Mouse (Mus musculus): ENCODE results near the gene Trnp1. TPM values are rescaled to one million over a fixed set of nuclear protein-coding genes. Genes with fewer than 3 reads are reported as not detected.

Trnp1 gene
- 1.1 and 1.6 TPM in 2 replicates for polyA plus RNA-seq (2015; fragmentation: Nextera tagmentation; extraction: Ambion mirVana)

GRCm38 (mm10) chr4:133498160-133498724 is at the start of gene Trnp1:
TSS of gene Trnp1 (minus strand) at chr4:133498550.

DNA sequence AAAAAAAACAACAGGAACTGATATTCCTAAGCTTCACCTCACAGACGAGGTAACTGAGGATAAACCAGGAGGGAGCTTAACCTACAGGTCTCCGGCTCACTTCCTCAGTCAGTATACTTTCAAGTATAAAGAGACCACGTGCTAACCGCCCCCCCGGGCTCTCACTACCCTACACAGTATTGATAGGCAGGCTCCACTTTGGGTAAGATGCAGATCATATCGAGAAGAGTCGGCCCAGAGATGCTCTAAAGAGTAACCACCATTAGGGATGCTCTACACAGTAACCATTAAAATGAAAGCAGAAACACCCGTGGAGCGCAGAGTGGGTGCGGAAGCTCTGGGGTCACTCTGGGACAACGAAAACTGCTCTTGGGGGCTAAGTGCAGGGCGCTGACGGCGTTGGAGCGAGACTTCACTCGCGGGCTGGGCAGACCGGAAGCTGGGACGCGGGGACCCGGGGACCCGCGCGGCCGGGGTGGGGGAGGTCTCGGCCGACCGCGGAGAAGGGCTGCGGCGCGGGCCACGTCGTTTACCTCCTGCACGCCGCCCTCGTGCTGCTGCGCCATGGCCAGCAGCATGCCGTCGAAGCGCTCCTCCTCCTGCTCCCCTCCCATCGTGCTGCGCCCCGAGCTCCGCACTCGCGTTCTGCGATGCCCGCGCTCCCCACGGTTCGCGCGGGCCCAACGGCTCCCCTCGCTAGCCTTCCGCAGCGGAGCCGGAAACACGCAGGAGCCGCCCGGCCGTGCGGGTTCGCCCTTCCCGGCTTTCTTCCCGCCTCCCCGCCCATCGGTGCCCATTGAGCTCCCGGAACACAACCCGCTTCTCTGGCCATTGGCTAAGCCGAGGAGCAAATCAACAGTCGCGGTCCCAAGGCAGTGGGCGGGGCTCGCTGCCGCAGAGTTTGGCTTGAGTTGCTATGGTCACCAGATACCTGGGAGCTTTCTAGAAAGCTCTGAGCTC is 47.2 kb upstream of the Trnp1 start, which contains the start of gene Nudc:
TSS of gene Nudc (minus strand) at position 725 of the 960 bp plus-strand sequence.

DNA sequence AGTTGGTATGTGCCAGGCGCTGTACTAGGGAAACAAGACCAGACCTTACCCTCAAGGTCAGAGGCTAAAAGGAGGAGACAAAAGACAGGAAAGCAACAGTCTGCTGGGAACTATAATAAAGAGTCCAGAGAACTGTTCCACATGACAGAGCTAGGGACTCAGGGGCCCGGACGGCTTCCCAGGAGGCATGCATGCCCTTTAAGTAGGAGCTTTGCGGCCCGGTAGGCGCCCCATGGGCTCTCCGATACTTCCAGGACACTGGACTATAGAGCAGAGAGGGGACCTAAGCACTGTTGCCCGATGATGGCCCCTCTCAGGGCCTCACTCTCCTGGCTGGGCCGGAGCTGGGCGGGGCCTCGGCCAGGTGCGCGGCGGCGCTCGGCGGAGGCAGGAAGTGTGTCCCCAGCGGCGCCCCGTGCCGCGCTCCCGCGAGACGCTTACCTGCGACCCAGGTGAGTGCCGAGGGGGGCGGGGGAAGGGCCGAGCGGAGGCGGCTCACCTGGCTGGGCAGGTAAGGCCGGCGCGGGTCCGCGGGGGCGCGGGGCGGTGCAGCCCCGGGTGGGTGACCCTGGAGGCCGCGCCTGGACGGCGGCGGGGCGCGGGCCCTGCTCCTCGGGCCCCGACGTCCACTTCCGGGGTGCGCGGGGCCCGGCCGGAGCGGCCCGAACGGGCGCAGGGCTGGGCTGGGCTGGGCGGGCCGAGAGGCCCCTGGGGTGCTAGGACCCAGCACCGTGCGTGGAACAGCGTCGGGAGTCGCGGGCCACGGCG is 20.4 kb upstream of the Trnp1 start, which contains the start of gene Kdf1:
TSS of gene Kdf1 (plus strand) at position 363 of the 768 bp plus-strand sequence.

GRCm38 (mm10) chr4:133479458-133480184 is 18.7 kb downstream of the Trnp1 start, which contains the start of gene Tent5b:
TSS of gene Tent5b (plus strand) at chr4:133480132.

Other genes with a start within 250 kb of the Trnp1 start
- 0.12 and 2.3 TPM in 2 replicates for gene Sytl1, start 235.4 kb downstream of the Trnp1 start, polyA plus RNA-seq (2015; fragmentation: Nextera tagmentation; extraction: Ambion mirVana)
- 37.3 and 41.1 TPM in 2 replicates for gene Tmem222, start 220.8 kb downstream of the Trnp1 start, polyA plus RNA-seq (2015; fragmentation: Nextera tagmentation; extraction: Ambion mirVana)
- 12.8 and 13.2 TPM in 2 replicates for gene Wdtc1, start 145.1 kb downstream of the Trnp1 start, polyA plus RNA-seq (2015; fragmentation: Nextera tagmentation; extraction: Ambion mirVana)
- 3.9 and 4.1 TPM in 2 replicates for gene Slc9a1, start 128.8 kb downstream of the Trnp1 start, polyA plus RNA-seq (2015; fragmentation: Nextera tagmentation; extraction: Ambion mirVana)
- gene Tent5b, start 18.4 kb downstream of the Trnp1 start, polyA plus RNA-seq (2015; fragmentation: Nextera tagmentation; extraction: Ambion mirVana) = 0.44 and 0.76 TPM in 2 replicates
- 0.51 TPM in 1 of 2 replicates, not detected in the other for gene Kdf1, start 20.4 kb upstream of the Trnp1 start, polyA plus RNA-seq (2015; fragmentation: Nextera tagmentation; extraction: Ambion mirVana)
- 113 and 134 TPM in 2 replicates for gene Nudc, start 47.4 kb upstream of the Trnp1 start, polyA plus RNA-seq (2015; fragmentation: Nextera tagmentation; extraction: Ambion mirVana)
- gene Nr0b2, start 54.8 kb upstream of the Trnp1 start, polyA plus RNA-seq (2015; fragmentation: Nextera tagmentation; extraction: Ambion mirVana) = 0.17 TPM in 1 of 2 replicates, not detected in the other
- 4.4 and 4.9 TPM in 2 replicates for gene Gpatch3, start 76.2 kb upstream of the Trnp1 start, polyA plus RNA-seq (2015; fragmentation: Nextera tagmentation; extraction: Ambion mirVana)
- 6.0 and 6.8 TPM in 2 replicates for gene Gpn2, start 85.8 kb upstream of the Trnp1 start, polyA plus RNA-seq (2015; fragmentation: Nextera tagmentation; extraction: Ambion mirVana)
- 0.41 and 12.1 TPM in 2 replicates for gene Sfn, start 103.6 kb upstream of the Trnp1 start, polyA plus RNA-seq (2015; fragmentation: Nextera tagmentation; extraction: Ambion mirVana)
- gene Zdhhc18, start 151.6 kb upstream of the Trnp1 start, polyA plus RNA-seq (2015; fragmentation: Nextera tagmentation; extraction: Ambion mirVana) = 3.8 and 4.8 TPM in 2 replicates
- 8.5 and 11.3 TPM in 2 replicates for gene Pigv, start 174.1 kb upstream of the Trnp1 start, polyA plus RNA-seq (2015; fragmentation: Nextera tagmentation; extraction: Ambion mirVana)

Measured in skeletal muscle tissue, postnatal 0 days (tissue).